Mouse (Mus musculus) T-helper 2 cell (primary cell): Measurements from ENCODE around the gene Pik3c2g.
"Not testable (repeated sequence)": the region's sequence is repeated elsewhere in the genome, so short reads cannot be mapped to it uniquely, and the experiment has no call there.

Experiments
- in situ Hi-C: fragments of 300-600 bp; cut with MboI, MseI; formaldehyde crosslinking; loops from one replicate; pipeline ENCODE4 v1.15.1; 2025; ENCODE audit warnings: high pct_unique_total_duplicates

The Pik3c2g gene

DNA sequence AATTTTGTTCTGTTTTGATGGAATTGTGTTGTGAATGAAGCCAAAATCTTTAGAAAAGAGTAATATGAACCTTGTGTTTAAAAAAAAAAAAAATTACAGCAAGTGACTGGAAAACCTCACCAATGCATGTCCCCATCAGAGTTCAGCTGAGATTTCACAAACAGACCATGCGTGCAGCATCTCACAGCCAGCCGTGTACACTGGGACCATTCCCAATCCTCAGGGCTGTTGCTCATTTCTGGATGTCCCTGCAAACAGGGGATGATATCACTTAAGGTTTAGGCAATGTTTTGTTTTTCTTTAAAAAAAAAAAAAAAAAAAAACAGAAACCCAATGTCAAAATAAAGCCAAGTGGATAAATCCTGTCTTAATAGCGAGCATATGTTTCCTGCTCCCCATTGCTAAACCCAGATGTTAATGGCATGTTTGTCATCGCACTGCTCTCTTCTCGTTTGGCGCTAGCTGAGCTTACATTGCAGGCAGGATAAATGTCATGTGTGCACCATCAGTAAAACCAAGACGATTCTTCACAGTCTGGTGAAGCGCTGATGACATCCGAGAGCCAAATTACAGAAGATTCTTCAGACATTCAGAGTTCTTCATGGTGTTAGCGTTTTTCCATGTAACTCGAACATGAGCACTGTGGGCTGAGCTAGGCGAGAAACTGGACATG, 322.1 kb downstream of the Pik3c2g start:
- in situ Hi-C loops = no loop called here

DNA sequence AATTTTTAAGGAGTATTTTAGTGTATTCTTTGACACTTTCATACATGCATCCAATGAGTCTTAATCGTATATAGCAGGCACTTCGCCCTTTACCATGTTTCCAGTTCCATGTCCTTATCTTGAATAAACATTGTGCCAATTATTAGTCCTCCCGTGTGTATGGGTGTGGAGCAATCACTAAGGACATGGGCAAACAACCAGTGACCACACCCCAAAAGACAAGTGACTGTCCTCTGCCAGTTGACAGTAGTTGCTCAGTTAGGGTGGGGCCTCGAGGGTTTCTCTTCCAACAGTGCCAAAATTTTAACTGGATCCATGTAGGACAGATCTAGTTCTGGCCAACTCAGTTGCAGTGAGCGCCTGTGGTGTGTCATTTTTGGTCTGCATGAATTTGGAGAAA, 341.7 kb downstream of the Pik3c2g start:
- in situ Hi-C loops = no loop called here

DNA sequence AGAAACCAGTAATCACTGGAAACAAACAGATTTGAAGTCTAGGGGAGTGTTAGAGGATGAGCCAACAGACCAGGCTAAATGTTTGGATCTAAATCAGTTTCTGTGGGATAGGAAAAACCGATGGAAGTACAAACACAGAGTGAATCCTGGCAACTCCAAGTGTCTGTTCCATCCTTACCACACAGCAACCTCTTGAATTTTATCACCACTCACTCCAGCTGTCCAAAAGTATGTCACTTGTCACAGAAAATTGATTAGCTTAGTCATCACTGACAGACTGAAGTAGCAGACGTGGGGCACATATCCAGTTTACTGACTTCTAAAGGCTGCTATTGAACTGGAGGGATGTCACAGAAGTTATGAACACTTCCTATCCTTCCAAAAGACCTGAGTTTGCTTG, 347.8 kb downstream of the Pik3c2g start:
- in situ Hi-C loops = no loop called here

DNA sequence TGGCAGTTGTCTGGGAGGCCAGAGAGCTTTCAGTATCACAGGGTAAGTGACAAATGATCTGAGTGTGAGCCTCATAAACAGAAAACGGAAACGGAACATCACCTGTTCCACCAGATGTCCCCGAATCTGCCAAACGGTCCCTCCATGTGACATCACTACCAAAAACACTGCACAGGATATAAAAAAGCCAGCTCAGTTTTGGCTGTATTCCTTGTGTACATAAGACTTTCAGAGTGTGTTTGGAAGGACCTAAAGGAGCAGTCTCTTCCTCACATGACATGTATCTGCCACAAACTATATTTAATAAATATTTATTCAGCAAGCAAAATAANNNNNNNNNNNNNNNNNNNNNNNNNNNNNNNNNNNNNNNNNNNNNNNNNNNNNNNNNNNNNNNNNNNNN, 350.6 kb downstream of the Pik3c2g start:
- in situ Hi-C loops = not testable (repeated sequence)

DNA sequence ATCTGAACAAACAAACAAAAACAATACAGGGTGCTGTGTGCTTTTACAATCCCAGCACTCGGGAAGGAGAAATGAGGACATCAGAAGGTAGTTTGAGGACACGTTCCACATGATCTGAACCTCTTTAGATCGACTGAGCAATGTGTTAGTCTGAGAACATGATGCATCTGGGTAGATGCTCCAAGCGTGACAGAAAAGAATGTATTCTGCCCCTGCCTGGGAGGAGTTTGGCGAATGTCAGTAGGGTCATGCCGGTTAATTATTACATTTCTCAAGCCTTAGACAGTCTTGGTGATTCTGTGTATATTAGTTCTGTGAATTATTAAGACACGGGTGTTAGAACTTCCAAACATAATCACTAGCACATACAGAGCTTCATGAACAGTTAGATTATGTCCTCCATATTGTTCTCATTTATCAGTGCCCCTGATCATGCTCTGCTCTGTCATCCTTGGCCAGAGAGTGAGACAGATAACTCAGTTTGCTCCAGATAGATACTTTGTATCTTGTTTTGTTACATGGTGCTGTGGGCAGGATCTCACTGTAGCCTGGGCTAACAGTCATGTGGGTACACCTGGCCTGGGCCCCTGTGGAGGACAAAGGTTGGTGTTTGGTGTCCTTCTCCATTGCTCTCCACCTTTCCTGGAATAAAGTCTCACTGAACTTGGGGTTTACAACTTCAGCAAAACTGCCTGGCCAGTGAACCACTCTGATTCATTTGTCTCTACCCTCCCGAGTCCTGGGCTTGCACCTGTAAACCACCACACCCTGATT, 360.3 kb downstream of the Pik3c2g start:
- in situ Hi-C loops = no loop called here

DNA sequence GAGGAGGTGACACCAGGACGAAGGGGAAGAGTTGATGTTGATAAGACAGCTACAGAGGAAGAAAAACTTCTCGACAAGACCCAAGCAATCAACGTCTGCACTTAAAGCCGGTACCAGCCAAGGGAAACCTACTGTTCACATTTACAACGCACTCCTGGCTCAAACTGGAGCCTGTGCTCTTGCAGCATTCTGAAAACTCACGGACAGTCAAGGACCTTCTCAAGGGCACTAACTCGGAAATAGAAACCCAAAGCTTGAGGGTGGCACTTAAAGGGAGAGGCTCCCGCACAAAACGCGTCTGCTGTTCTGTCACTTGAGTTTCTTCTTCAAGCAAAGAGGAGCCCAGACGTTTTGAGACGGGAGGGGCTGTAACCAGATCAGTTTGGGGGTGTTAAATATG, 366.6 kb downstream of the Pik3c2g start:
- in situ Hi-C loops = no loop called here

DNA sequence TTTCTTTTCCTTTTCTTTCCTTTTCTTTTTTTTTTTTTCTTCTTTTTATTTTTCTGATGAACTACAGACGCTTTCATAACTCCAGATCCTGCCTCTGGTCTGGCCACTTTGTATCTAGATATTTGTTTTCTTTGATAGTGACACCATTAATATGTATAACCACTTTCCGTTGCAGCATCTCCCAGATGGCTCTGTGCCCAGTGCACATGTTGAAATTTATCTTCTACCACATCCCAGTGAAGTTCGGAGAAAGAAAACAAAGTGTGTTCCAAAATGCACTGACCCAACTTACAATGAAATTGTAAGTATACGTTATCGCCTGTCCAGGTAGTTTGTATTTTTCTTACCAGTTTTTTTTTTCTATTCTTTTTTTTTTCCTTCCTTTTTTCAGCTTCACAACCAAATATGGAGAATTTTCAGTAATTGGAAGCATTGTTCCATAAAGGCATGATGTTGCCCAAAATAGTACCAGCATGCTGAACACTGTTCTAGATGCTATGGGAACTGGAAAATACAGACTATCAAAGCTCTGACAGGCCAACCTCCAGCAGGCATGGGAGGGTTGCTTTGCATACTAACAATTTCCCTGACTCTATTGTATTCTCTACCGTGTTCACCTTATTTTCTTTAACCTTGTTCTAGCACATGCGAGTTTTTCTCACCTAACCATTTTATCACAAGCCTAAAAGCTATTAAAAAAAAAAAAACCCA, 370.7 kb downstream of the Pik3c2g start:
- in situ Hi-C loops = no loop called here

DNA sequence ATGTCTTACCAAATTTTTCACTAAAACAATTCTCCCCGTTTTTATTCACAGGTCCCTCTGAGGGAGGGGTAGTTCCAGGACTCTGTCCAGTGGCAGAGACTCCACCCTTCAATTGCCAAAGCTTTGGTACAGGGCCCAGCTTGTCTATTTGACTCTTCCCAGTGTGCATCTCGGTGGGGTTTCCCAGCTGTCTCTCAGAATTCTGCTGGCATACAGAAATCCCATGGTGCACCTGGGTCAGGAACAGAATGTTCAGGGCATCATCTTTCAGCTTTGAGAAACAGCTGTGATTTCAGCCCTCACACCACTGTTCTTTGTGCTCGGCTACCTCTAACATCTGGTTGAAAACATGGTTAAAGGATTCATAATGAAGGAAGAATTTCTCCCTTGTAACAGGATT, 376.8 kb downstream of the Pik3c2g start:
- in situ Hi-C loops = no loop called here

DNA sequence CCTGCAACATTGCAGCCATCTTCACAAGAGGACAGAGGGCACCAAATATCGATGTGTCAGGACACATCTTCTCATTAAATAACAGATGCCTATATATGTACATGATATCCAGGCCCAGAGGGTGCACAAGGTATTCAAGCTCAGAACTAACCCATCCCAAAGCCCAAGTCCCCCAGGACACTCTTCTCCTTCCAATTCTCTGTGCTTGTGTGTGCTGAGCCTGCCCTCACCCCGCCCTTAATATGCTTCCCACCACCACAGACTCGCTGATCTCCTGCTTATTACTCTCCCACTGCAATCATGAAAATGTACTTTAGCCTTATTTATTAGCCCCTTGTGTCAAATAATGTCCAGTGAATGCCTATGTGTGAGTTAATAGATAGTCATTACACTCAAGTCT, 377.9 kb downstream of the Pik3c2g start:
- in situ Hi-C loops = no loop called here

DNA sequence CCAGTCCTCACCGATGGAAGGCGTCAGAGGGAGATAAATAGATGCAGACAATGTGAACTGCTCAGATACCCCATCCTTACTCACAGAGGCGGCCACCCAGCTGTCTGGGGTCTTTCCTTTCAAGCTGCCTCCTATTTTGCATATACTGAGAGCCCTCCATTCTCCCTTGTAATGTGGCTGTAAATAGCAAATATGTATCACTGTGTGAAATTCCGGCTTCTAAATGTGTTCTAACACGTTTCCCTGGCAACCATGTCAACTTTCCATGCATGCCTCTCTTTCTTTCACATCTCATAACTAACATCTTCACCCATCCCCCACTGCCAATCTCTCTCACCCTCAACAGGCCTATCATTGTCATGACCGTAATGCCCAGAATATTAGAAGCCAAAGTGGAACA, 379.7 kb downstream of the Pik3c2g start:
- in situ Hi-C loops = no loop called here

DNA sequence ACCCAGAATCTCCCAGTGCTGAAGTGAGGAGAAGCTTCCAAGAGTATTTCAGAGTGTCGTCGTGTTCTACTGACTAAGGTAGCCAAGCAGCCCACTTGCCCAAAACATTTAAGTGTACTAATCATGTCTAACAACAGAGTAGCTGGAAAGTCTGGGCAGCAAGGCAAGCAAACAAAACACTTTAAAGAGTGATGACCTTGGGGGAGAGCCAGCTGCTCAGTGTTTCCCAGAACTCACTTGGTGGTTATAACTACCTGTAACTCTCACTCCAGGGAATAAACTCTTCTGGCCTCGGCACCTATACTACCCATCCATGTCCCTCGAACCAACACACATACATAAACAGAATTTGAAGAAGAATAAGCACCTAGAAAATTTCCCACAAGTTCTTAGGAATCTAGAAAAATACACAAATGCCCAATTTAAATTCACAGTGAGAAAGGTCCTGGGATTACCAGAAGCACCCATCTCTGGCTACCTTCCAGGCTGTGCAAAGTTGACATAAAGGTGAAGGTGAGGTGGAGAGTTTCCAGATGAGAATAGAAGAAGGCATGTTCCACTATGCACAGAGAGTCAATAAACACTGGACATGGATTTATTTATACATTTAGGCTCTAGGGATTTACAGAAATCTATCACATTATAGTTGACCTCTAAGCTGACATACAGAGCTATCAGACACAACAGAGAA, 384.7 kb downstream of the Pik3c2g start:
- in situ Hi-C loops = no loop called here

DNA sequence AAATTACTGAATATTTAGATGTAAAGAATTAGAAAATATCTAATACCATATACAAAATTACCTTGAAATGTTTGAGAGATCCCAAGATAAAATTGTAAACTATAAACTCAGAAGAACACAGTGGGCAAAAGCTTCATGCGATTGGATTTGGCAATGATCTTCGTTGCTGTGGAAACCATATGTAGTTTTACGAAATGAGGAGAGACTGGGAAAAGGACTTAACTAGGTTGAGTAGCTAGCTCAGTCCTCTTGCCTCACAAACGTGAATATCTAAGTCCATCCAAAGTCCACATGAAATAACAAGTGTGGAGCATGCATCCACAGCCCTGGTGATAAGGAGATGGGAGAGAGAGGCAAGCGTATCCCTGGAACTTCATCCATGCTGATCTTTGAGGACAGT, 387.6 kb downstream of the Pik3c2g start:
- in situ Hi-C loops = no loop called here

DNA sequence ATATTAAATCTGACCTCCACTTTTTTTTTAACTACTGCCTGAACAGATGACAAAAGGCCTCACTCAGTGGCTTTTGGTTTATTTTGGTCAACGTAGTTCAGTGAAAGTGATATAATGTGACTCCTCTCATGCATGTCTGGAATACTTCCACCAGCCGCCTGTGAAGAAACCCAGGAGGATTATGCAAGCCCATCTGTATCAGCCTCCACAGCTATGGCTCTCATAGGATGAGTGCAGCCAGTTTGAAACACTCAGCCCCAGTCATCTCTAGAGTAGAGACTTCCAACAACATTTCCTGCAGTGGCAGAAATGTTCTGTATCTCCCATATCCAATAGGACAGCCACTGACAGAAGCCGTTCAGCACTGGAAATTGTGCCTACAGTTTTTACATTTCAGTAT, 391.1 kb downstream of the Pik3c2g start:
- in situ Hi-C loops = no loop called here

DNA sequence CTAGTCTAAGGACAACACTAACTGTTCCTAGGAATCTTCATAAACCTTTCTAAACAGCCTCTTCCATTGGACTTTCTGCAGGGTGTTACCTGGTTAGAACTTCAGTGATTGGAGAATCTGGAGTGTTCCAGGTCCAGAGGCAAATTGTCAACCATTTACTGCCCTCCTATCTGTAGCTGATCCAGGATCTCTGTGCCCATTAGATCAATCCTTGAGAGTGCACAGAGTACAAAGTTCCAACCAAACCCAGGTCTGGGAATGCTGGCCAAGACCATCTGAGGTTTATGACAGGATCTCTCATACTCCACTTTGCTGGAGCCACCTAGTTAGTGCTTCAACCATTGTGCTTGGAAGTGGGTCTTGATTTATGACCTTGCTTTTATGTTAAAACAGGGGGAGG, 394.0 kb downstream of the Pik3c2g start:
- in situ Hi-C loops = no loop called here

DNA sequence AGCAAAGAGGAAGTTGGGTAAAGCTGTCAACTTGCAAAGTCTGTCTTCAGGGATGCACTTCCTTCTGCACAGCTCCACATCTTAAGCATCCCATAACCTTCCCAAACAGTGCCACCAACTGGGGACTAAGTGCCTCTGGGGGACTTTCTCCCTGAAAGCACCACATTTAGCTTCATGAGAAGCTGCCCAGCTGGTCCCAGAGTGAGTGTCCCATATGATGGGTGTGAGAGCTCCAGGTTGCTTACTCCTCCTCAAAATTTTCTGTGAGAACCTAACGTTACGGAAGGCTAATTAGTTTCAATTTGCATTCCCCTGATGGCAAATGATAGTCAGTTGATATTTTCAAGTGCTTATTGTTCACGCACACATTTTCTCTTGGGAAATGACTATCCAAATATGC, 397.0 kb downstream of the Pik3c2g start:
- in situ Hi-C loops = no loop called here

DNA sequence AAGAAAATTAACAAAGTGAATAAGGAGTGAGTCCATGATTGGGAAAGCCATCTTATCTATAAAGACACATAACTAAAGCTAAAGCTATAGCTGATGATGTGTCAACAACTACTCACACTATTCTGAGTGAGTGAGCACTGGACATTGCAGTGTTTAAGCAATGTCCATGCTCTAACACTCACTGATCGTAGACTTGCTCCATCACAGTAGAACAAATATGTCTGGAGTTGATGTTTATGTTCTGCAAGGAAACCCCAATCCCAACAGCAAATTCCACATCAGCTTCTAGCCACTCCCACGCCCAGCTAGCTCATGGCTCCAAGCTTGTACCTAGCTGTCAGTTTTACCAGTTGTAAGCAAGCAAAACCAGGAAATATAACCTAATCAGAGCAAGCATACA, 399.5 kb downstream of the Pik3c2g start:
- in situ Hi-C loops = no loop called here

DNA sequence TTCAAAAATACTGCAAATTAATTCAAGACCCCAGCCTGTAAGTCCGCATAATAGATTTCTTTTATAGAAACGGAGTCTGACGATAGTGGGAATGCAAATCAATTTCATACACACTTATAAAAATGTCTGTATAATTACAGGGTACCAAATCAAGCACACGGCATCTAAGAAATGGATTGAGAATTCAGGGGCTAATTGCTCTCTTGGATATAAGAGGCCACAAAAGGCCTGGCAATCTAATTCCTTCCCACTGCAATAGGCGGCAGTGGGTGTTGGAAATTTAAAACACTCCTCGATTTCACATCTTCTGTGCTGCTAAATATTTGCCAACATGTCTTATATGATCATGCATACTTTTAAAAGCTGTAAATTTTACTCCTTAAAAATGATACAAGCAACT, 402.1 kb downstream of the Pik3c2g start:
- in situ Hi-C loops = no loop called here

DNA sequence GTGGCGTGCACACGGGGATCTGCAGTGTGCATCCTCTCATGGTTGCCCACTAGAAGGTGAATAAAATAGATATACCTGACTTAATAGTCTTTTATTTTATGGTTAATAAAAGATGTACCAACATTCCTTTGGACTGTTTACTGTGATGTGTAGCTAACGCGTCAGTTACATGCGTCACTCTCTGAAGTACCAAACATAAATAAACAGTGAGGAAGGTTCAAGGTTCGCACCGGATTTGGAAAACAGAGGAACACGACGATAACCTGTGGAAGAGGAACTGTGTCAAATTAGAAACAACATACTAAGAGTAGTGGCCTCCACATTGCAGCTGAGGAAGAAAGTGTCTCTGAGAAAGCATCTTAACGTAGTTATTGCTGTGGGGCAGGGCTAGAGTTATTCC, 402.6 kb downstream of the Pik3c2g start:
- in situ Hi-C loops = no loop called here

DNA sequence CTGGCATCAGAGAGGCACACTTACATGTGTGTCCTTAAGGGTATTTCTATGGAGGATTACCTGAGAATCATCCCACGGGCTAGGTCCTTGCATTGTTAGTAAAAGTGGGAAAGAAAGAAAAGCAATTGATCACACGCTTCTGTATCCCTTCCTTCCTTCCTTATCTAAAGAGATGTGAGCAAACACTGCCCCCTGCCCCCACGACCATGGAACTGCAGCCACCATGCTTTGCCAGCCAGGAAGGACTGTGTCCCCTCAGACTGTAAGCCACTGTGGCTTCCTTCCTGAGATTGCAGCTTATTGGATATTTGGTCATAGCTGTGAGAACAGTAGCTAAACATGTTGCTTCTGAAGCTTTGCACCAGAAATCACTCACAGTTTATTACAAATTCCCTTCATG, 418.2 kb downstream of the Pik3c2g start:
- in situ Hi-C loops = no loop called here
